Mouse (Mus musculus): Measurements from ENCODE around the gene Arsb.

Arsb gene

GRCm38 (mm10) chr13:93989208-93989607 is 217.8 kb downstream of the Arsb start:
- peak; percentile 31; the same call in 1 of the 2 replicates for TF ChIP-seq GATA4 (IDR thresholded peaks at IDR 0.05; ENCODE audit: insufficient replicate concordance, low read length)

GRCm38 (mm10) chr13:93989736-93990611 is 218.5 kb downstream of the Arsb start:
- no peak for TF ChIP-seq GATA4 (IDR thresholded peaks at IDR 0.05; ENCODE audit: insufficient replicate concordance, low read length)

GRCm38 (mm10) chr13:93990841-93991240 is 219.4 kb downstream of the Arsb start:
- TF ChIP-seq GATA4 (IDR thresholded peaks at IDR 0.05; ENCODE audit: insufficient replicate concordance, low read length) = no peak

GRCm38 (mm10) chr13:93992342-93992882 is 221.0 kb downstream of the Arsb start:
- no peak for TF ChIP-seq GATA4 (IDR thresholded peaks at IDR 0.05; ENCODE audit: insufficient replicate concordance, low read length)

All from liver, adult (tissue).